Mouse (Mus musculus): ENCODE measurements around the gene Ccl9. TPM values are rescaled to one million over a fixed set of nuclear protein-coding genes. Genes with fewer than 3 reads are reported as not detected.

Ccl9 gene
- polyA plus RNA-seq, 1 experiment, result 1.7 TPM

DNA sequence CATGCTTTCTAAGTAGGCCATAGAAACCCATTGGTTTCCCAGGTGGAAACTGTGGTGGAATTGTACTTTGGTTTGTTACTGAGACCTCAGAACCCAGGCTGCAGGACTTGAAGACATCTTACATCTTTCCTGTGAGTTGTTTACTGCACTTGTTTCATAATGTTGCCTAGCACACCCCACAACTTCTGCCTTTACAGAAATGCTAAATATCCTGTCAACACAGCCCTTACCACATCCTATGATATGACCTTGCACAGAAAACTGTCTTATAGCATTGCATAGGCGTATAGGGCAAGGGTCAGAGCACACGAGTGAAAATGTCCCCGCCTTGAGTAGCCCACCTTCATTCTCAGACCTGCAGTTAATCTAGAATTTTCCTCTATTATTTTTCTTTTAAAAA is 27.1 kb upstream of the Ccl9 start:
- H3K27ac ChIP-seq (ENCODE audit: insufficient read depth, low read depth, low read length), result no peak overlapping the region
- no peak overlapping the region for H3K4me3 ChIP-seq (ENCODE audit: insufficient read depth, low read depth, low read length)
- TF ChIP-seq POLR2A (IDR thresholded peaks at IDR 0.05; ENCODE audit: low read depth, low read length) (no peak), CTCF (conservative IDR thresholded peaks at IDR 0.05; ENCODE audit: insufficient read depth, insufficient read length, low read depth, low read length) (no peak)
- no peaks in the 10 kb centered on the region for H3K27me3 ChIP-seq (replicated peaks; ENCODE audit: control insufficient read depth, insufficient read depth, low read length)
- H3K36me3 ChIP-seq (ENCODE audit: control insufficient read depth, insufficient read depth, low read length), result no peaks in the 10 kb centered on the region
- no peak for DNase-seq
- WGBS, result 93% methylated on average over 3 of the region's 3 CpGs
- no peaks in the 10 kb centered on the region for H3K4me1 ChIP-seq (ENCODE audit: control insufficient read depth, insufficient read depth, low read length)

DNA sequence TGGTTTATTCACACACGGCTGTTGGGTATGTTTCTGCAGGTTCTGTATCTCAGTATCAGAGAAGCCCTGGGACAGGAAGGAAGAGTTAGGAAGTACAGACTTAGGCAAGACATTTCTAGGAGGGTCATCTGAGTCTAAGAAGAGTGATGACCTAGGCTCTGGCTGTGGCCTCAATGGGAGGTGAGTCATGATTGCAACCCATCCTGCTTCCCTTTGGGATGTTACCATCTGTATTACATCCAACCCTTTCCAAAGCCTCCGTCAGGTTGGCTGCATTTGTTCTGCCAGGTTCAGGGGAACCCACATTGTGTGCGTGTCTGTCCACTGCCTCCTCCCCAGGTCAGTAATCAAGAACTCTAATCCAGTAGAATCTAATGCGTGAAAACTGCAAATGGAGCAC is 26.3 kb upstream of the Ccl9 start:
- DNase-seq, result no peak
- H3K27me3 ChIP-seq (replicated peaks; ENCODE audit: control insufficient read depth, insufficient read depth, low read length), result no peaks in the 10 kb centered on the region
- WGBS, result 93% methylated on average over 4 of the region's 4 CpGs
- no peak overlapping the region for H3K27ac ChIP-seq (ENCODE audit: insufficient read depth, low read depth, low read length)
- H3K4me3 ChIP-seq (ENCODE audit: insufficient read depth, low read depth, low read length), result no peak overlapping the region
- TF ChIP-seq CTCF (conservative IDR thresholded peaks at IDR 0.05; ENCODE audit: insufficient read depth, insufficient read length, low read depth, low read length) (no peak), POLR2A (IDR thresholded peaks at IDR 0.05; ENCODE audit: low read depth, low read length) (no peak)
- no peaks in the 10 kb centered on the region for H3K36me3 ChIP-seq (ENCODE audit: control insufficient read depth, insufficient read depth, low read length)
- no peaks in the 10 kb centered on the region for H3K4me1 ChIP-seq (ENCODE audit: control insufficient read depth, insufficient read depth, low read length)

DNA sequence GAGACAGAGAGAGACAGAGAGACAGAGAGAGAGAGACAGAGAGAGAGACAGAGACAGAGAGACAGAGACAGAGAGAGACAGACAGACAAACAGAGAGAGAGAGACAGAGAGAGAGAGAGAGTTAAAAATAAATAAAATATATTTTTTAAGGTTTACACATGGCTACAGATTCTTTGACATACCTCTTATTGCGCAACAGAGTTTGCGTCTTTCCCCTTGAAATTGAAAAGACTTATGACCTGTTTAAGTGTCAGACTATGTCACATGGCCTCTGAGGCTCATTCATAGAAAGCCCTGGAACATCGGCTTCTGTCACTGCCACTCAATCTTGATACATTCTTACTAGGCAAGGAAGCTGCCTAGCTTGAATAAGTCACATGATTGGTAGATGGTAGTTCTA is 25.0 kb upstream of the Ccl9 start:
- Histone ChIP-seq H3K27me3 (replicated peaks; ENCODE audit: control insufficient read depth, insufficient read depth, low read length) (no peaks in the 10 kb centered on the region), H3K4me3 (ENCODE audit: insufficient read depth, low read depth, low read length) (no peak overlapping the region), H3K4me1 (ENCODE audit: control insufficient read depth, insufficient read depth, low read length) (no peaks in the 10 kb centered on the region), H3K36me3 (ENCODE audit: control insufficient read depth, insufficient read depth, low read length) (no peaks in the 10 kb centered on the region), H3K27ac (ENCODE audit: insufficient read depth, low read depth, low read length) (no peak overlapping the region)
- TF ChIP-seq POLR2A (IDR thresholded peaks at IDR 0.05; ENCODE audit: low read depth, low read length) (no peak), CTCF (conservative IDR thresholded peaks at IDR 0.05; ENCODE audit: insufficient read depth, insufficient read length, low read depth, low read length) (no peak)
- DNase-seq, result no peak
- WGBS, result 92% methylated on average over 3 of the region's 3 CpGs

DNA sequence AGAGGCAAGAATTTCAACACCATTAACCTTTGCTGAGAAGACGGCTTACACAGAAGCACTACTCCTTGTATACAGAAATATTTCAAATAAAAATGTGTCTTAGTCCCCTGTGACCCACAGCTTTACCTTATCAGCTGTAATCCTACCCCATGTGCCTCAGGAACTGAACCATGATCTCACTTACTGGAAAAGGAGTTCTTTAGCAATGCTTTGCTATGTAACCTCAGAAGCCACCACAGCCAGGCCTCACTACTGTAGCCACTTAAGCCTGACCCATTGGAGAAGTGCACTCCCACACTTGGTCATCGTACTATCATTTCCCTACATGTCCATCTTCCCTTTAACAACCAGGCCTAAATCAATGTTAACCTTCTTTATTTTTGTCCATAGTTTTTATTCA is 22.1 kb upstream of the Ccl9 start:
- Histone ChIP-seq H3K27me3 (replicated peaks; ENCODE audit: control insufficient read depth, insufficient read depth, low read length) (no peaks in the 10 kb centered on the region), H3K27ac (ENCODE audit: insufficient read depth, low read depth, low read length) (no peak overlapping the region), H3K36me3 (ENCODE audit: control insufficient read depth, insufficient read depth, low read length) (no peaks in the 10 kb centered on the region), H3K4me1 (ENCODE audit: control insufficient read depth, insufficient read depth, low read length) (no peaks in the 10 kb centered on the region), H3K4me3 (ENCODE audit: insufficient read depth, low read depth, low read length) (no peak overlapping the region)
- TF ChIP-seq CTCF (conservative IDR thresholded peaks at IDR 0.05; ENCODE audit: insufficient read depth, insufficient read length, low read depth, low read length) (no peak), POLR2A (IDR thresholded peaks at IDR 0.05; ENCODE audit: low read depth, low read length) (no peak)
- no peak for DNase-seq
- 76% methylated on average over 2 of the region's 2 CpGs for WGBS

DNA sequence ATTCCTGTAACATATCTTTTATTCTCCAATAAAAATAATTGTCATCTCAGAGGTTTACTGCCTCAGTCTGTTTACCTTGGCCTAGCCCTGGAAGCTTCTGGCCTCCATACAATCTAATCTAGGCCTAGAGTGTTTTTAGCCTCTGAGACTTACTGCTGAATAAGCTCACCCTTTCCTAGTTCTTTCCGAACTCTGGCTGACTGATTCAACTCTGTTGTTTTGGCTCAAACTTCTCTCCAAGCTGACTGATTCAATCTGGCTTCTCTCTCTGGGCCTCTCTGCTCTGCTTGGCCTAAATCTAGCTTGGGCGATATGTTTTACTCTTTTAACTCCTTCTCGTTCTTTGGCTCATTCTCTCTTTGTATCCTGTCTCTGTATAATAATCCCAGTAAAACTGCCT is 20.6 kb upstream of the Ccl9 start:
- Histone ChIP-seq H3K27me3 (replicated peaks; ENCODE audit: control insufficient read depth, insufficient read depth, low read length) (no peaks in the 10 kb centered on the region), H3K4me1 (ENCODE audit: control insufficient read depth, insufficient read depth, low read length) (no peaks in the 10 kb centered on the region), H3K36me3 (ENCODE audit: control insufficient read depth, insufficient read depth, low read length) (no peaks in the 10 kb centered on the region), H3K4me3 (ENCODE audit: insufficient read depth, low read depth, low read length) (no peak overlapping the region), H3K27ac (ENCODE audit: insufficient read depth, low read depth, low read length) (no peak overlapping the region)
- 82% methylated on average over 3 of the region's 3 CpGs for WGBS
- DNase-seq, result no peak
- TF ChIP-seq CTCF (conservative IDR thresholded peaks at IDR 0.05; ENCODE audit: insufficient read depth, insufficient read length, low read depth, low read length), result no peak
- TF ChIP-seq POLR2A (IDR thresholded peaks at IDR 0.05; ENCODE audit: low read depth, low read length), result no peak

DNA sequence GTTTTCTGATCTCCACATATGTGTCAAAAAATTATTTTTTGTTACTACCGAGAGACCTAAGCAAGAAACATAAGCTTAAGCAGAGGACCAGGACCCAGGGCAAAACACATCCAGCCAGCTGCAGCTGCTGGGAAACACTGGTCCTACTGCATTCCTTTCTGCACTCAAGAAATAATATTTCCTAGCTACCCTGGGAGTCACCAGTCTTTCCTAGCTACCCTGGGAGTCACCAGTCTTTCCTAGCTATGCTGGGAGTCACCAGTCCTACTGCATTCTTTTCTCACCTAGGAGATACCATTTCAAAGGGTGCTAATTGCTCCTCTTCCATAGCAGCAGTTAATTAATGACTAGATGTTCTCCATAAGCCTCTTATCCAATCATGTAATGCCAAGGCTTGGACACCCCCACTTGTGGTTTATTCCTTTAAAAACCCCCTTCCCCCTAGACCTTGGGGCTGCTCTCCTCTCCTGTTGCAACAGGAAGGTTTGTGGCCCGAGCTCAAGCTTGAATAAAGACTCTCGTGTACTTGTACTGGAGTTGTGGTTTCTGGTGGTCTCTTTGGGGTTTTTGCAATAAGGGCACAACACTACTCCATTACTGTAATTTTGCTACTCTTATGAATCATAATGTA is 19.9 kb upstream of the Ccl9 start:
- TF ChIP-seq CTCF (conservative IDR thresholded peaks at IDR 0.05; ENCODE audit: insufficient read depth, insufficient read length, low read depth, low read length) (no peak), POLR2A (IDR thresholded peaks at IDR 0.05; ENCODE audit: low read depth, low read length) (no peak)
- H3K4me1 ChIP-seq (ENCODE audit: control insufficient read depth, insufficient read depth, low read length), result no peaks in the 10 kb centered on the region
- 54% methylated on average over 3 of the region's 3 CpGs for WGBS
- no peaks in the 10 kb centered on the region for H3K27me3 ChIP-seq (replicated peaks; ENCODE audit: control insufficient read depth, insufficient read depth, low read length)
- H3K4me3 ChIP-seq (ENCODE audit: insufficient read depth, low read depth, low read length), result no peak overlapping the region
- 0 out of 2 replicates have a peak overlapping the region, but pooled peaks have one; percentile 45 for H3K27ac ChIP-seq (ENCODE audit: insufficient read depth, low read depth, low read length)
- DNase-seq, result peak; percentile 26
- H3K36me3 ChIP-seq (ENCODE audit: control insufficient read depth, insufficient read depth, low read length), result no peaks in the 10 kb centered on the region

DNA sequence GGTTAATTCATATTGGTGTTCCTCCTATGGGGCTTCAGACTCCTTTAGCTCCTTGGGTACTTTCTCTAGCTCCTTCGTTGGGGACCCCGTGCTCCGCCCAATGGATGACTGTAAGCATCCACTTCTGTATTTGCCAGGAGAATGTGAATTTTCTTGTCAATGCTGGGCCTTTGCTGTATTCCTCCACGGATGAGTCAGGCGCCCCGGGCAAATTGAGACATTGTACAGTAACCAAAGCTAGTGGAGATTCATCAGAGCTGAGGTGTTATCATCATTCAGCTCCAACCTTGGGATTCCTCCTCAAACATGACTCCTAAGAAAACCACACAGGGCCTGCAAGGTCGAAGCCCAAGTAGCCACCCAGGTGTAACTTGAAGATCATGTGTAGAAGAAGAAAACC is 19.4 kb upstream of the Ccl9 start:
- DNase-seq, result no peak
- Histone ChIP-seq H3K4me3 (ENCODE audit: insufficient read depth, low read depth, low read length) (no peak overlapping the region), H3K27ac (ENCODE audit: insufficient read depth, low read depth, low read length) (no peak overlapping the region), H3K4me1 (ENCODE audit: control insufficient read depth, insufficient read depth, low read length) (no peaks in the 10 kb centered on the region), H3K27me3 (replicated peaks; ENCODE audit: control insufficient read depth, insufficient read depth, low read length) (no peaks in the 10 kb centered on the region), H3K36me3 (ENCODE audit: control insufficient read depth, insufficient read depth, low read length) (no peaks in the 10 kb centered on the region)
- no peak for TF ChIP-seq CTCF (conservative IDR thresholded peaks at IDR 0.05; ENCODE audit: insufficient read depth, insufficient read length, low read depth, low read length)
- TF ChIP-seq POLR2A (IDR thresholded peaks at IDR 0.05; ENCODE audit: low read depth, low read length), result no peak
- 90% methylated on average over 7 of the region's 7 CpGs for WGBS
